Mouse (Mus musculus) limb, embryonic 10.5 days (tissue): Measurements from ENCODE around the gene Rundc3a. TPM values are rescaled to one million over a fixed set of nuclear protein-coding genes. Genes with fewer than 3 reads are reported as not detected.

Experiments used
- DNase-seq: peaks from one replicate; pipeline ENCODE4 v3.0.0-alpha.2; 2017; ENCODE audit warnings: low spot score
- H3K27ac ChIP-seq: fragments of 300-500 bp; sonication (generic); 2 replicates; pipeline ENCODE4 v1.5.1; 2016; ENCODE audit warnings: mild to moderate bottlenecking
- H3K27me3 ChIP-seq: fragments of 300-500 bp; sonication (generic); 2 replicates; pipeline ENCODE4 v1.6.1; 2016; ENCODE audit warnings: low read depth, mild to moderate bottlenecking; ENCODE audit not compliant: poor library complexity, severe bottlenecking
- H3K36me3 ChIP-seq: fragments of 300-500 bp; sonication (generic); 2 replicates; pipeline ENCODE4 v1.6.1; 2016; ENCODE audit warnings: mild to moderate bottlenecking, moderate library complexity
- H3K4me1 ChIP-seq: fragments of 300-500 bp; sonication (generic); 2 replicates; pipeline ENCODE4 v1.6.1; 2016
- H3K4me3 ChIP-seq: fragments of 300-500 bp; sonication (generic); 2 replicates; pipeline ENCODE4 v1.5.1; 2016; ENCODE audit warnings: mild to moderate bottlenecking, moderate library complexity
- H3K9me3 ChIP-seq: fragments of 300-500 bp; sonication (generic); replicated peaks from 2 replicates; pipeline ENCODE4 v1.6.1; 2016; ENCODE audit warnings: mild to moderate bottlenecking
- WGBS: fragments of 180-500 bp; shearing (Covaris S2); methylation state at CpG from one replicate; pipeline ENCODE4 v1.1.7; 2016; 5-methylcytosine and 5-hydroxymethylcytosine counted together
- microRNA-seq: library from miRNA; unstranded; fragments of <30 nt; microRNA quantifications from one replicate; pipeline ENCODE4, GENCODE M21; 2017
- polyA plus RNA-seq: library from polyadenylated mRNA; unstranded; fragments of >200 nt; fragmentation: Nextera tagmentation; extraction: Ambion mirVana; gene quantifications from 2 replicates; pipeline ENCODE4 v1.2.1, GENCODE M21; 2016

Gene Rundc3a
- polyA plus RNA-seq, 1 experiment from 2014 or later: 1.3 TPM

GRCm38 (mm10) chr11:102445891-102446361 is 52.7 kb downstream of the Rundc3a start:
- WGBS: 17% methylated on average over 7 of the region's 7 CpGs
- Histone ChIP-seq H3K4me1 (peaks cover 45% of the 10 kb centered on the region), H3K27ac (peak overlapping the region; percentile 97), H3K36me3 (peaks cover 33% of the 10 kb centered on the region), H3K4me3 (peak overlapping the region; percentile 92), H3K27me3 (peaks cover 46% of the 10 kb centered on the region), H3K9me3 (no peaks in the 10 kb centered on the region)
- DNase-seq: no peak

GRCm38 (mm10) chr11:102446581-102447461 is 53.6 kb downstream of the Rundc3a start:
- peaks cover 24% of the 10 kb centered on the region for H3K36me3 ChIP-seq
- under 1% methylated on average over 44 of the region's 49 CpGs for WGBS
- H3K4me3 ChIP-seq: peak overlapping the region; percentile 92
- H3K4me1 ChIP-seq: peaks cover 45% of the 10 kb centered on the region
- peak; percentile 76 for DNase-seq
- H3K27ac ChIP-seq: peak overlapping the region; percentile 97
- H3K27me3 ChIP-seq: peaks cover 52% of the 10 kb centered on the region
- no peaks in the 10 kb centered on the region for H3K9me3 ChIP-seq

GRCm38 (mm10) chr11:102447497-102447896 is 54.3 kb downstream of the Rundc3a start, which contains the start of gene Fam171a2:
TSS of gene Fam171a2 (minus strand) at chr11:102447682.
- Histone ChIP-seq H3K27ac (peak within 1 kb of the TSS; percentile 97), H3K9me3 (no peaks in the 10 kb centered on the region), H3K27me3 (peaks cover 58% of the 10 kb centered on the region), H3K4me1 (peaks cover 45% of the 10 kb centered on the region), H3K4me3 (peak within 1 kb of the TSS; percentile 92), H3K36me3 (peaks cover 17% of the 10 kb centered on the region)
- WGBS: under 1% methylated on average over 40 of the region's 40 CpGs
- DNase-seq: peak; percentile 95

- Histone ChIP-seq H3K9me3 (no peaks in the 10 kb centered on the region), H3K4me3 (peak overlapping the region; percentile 92; the same call in 1 of the 2 replicates), H3K4me1 (peaks cover 48% of the 10 kb centered on the region), H3K27ac (no peak overlapping the region), H3K36me3 (peaks cover 9% of the 10 kb centered on the region), H3K27me3 (peaks cover 67% of the 10 kb centered on the region)
- no peak for DNase-seq
- 15% methylated on average over 8 of the region's 8 CpGs for WGBS
These were observed 55.1 kb downstream of the Rundc3a start for GRCm38 (mm10) chr11:102448327-102448726.

GRCm38 (mm10) chr11:102449043-102450008 is 56.1 kb downstream of the Rundc3a start:
- H3K36me3 ChIP-seq: no peaks in the 10 kb centered on the region
- H3K27ac ChIP-seq: no peak overlapping the region
- H3K4me1 ChIP-seq: peaks cover 45% of the 10 kb centered on the region
- H3K27me3 ChIP-seq: peaks cover 72% of the 10 kb centered on the region
- no peak for DNase-seq
- WGBS: 55% methylated on average over 17 of the region's 17 CpGs
- no peaks in the 10 kb centered on the region for H3K9me3 ChIP-seq
- H3K4me3 ChIP-seq: no peak overlapping the region

Small RNA genes lying within 50 kb of the gene (microRNA-seq; reads per million reads assigned to microRNA genes)
- gene Mir6930: not detected

Other genes with a start within 250 kb of the Rundc3a start
- gene Nags, start 247.9 kb upstream of the Rundc3a start, polyA plus RNA-seq: 0.09 and 0.20 TPM in 2 replicates
- 34.0 and 39.6 TPM in 2 replicates for gene Tmem101, start 237.0 kb upstream of the Rundc3a start, polyA plus RNA-seq
- gene Lsm12, start 208.1 kb upstream of the Rundc3a start, polyA plus RNA-seq: 125 and 146 TPM in 2 replicates
- gene G6pc3, start 203.8 kb upstream of the Rundc3a start, polyA plus RNA-seq: 41.4 and 41.6 TPM in 2 replicates
- 36.4 and 50.2 TPM in 2 replicates for gene Hdac5, start 163.2 kb upstream of the Rundc3a start, polyA plus RNA-seq
- 33.4 and 35.7 TPM in 2 replicates for gene BC030867, start 144.5 kb upstream of the Rundc3a start, polyA plus RNA-seq
- gene Asb16, start 124.7 kb upstream of the Rundc3a start, polyA plus RNA-seq: 0.06 and 0.08 TPM in 2 replicates
- 37.3 and 44.0 TPM in 2 replicates for gene Tmub2, start 108.5 kb upstream of the Rundc3a start, polyA plus RNA-seq
- gene Atxn7l3, start 96.8 kb upstream of the Rundc3a start, polyA plus RNA-seq: 16.6 and 20.1 TPM in 2 replicates
- gene Ubtf, start 73.7 kb upstream of the Rundc3a start, polyA plus RNA-seq: 102 and 108 TPM in 2 replicates
- gene Slc4a1, start 27.2 kb upstream of the Rundc3a start, polyA plus RNA-seq: 34.5 and 37.2 TPM in 2 replicates
- 209 and 242 TPM in 2 replicates for gene Slc25a39, start 14.5 kb downstream of the Rundc3a start, polyA plus RNA-seq
- gene Grn, start 36.9 kb downstream of the Rundc3a start, polyA plus RNA-seq: 78.5 and 93.2 TPM in 2 replicates
- gene Fam171a2, start 54.3 kb downstream of the Rundc3a start, polyA plus RNA-seq: 3.7 and 4.2 TPM in 2 replicates
- gene Itga2b, start 76.7 kb downstream of the Rundc3a start, polyA plus RNA-seq: 4.6 and 5.3 TPM in 2 replicates
- 67.1 and 77.1 TPM in 2 replicates for gene Gpatch8, start 163.0 kb downstream of the Rundc3a start, polyA plus RNA-seq
- gene Gm11627, start 186.1 kb downstream of the Rundc3a start, polyA plus RNA-seq: 2.5 and 3.3 TPM in 2 replicates
- 54.8 and 59.8 TPM in 2 replicates for gene Fzd2, start 211.0 kb downstream of the Rundc3a start, polyA plus RNA-seq